Mouse (Mus musculus) neutrophil, adult 5-6 weeks (primary cell): ENCODE results near the gene Dlgap1. TPM values are rescaled to one million over a fixed set of nuclear protein-coding genes. Genes with fewer than 3 reads are reported as not detected.
A peak's percentile ranks its signal among the peaks of the same experiment; 100 is the strongest.
"Not testable (repeated sequence)": the region's sequence is repeated elsewhere in the genome, so short reads cannot be mapped to it uniquely, and the experiment has no call there.

Experiments
- ATAC-seq: fragments of 151-379, 151-347 bp; 2 replicates; pipeline ENCODE4 v1.8.0; 2017; ENCODE audit warnings: mild to moderate bottlenecking, moderate TSS enrichment; ENCODE audit not compliant: insufficient number of reproducible peaks, poor library complexity, low FRiP score, severe bottlenecking; ENCODE audit errors: extremely low read depth
- total RNA-seq: library from RNA; stranded (forward); fragments of 200-1000 nt; gene quantifications from 2 replicates; pipeline ENCODE4 v1.2.3, GENCODE M21; 2017

The Dlgap1 gene
- total RNA-seq, 1 experiment from 2014 or later: not detected

GRCm38 (mm10) chr17:70836820-70837219 is 867.9 kb downstream of the Dlgap1 start:
- no peak for ATAC-seq

- not testable (repeated sequence) for ATAC-seq
Measured at GRCm38 (mm10) chr17:70837474-70837873, 868.6 kb downstream of the Dlgap1 start.

GRCm38 (mm10) chr17:70838031-70838430 is 869.2 kb downstream of the Dlgap1 start:
- ATAC-seq: no peak

GRCm38 (mm10) chr17:70838533-70838932 is 869.7 kb downstream of the Dlgap1 start:
- ATAC-seq: no peak

- ATAC-seq: no peak
Measured at GRCm38 (mm10) chr17:70843252-70843651, 874.4 kb downstream of the Dlgap1 start.

GRCm38 (mm10) chr17:70844971-70845370 is 876.1 kb downstream of the Dlgap1 start:
- ATAC-seq: no peak

- ATAC-seq: no peak
Measured at GRCm38 (mm10) chr17:70845543-70845942, 876.7 kb downstream of the Dlgap1 start.

- ATAC-seq: no peak
Measured at GRCm38 (mm10) chr17:70846111-70846644, 877.3 kb downstream of the Dlgap1 start.

- peak; percentile 24; the same call in 1 of the 2 replicates for ATAC-seq
Measured at GRCm38 (mm10) chr17:70847086-70847485, 878.2 kb downstream of the Dlgap1 start.

- ATAC-seq: no peak
Measured at GRCm38 (mm10) chr17:70847751-70848510, 879.1 kb downstream of the Dlgap1 start.

GRCm38 (mm10) chr17:70848511-70849398 is 879.9 kb downstream of the Dlgap1 start:
- no peak for ATAC-seq

GRCm38 (mm10) chr17:70849399-70850232 is 880.7 kb downstream of the Dlgap1 start:
- peak; percentile 7; the same call in 1 of the 2 replicates for ATAC-seq

- ATAC-seq: no peak
Measured at GRCm38 (mm10) chr17:70850233-70850995, 881.5 kb downstream of the Dlgap1 start.

GRCm38 (mm10) chr17:70850996-70851991 is 882.4 kb downstream of the Dlgap1 start:
- peak; percentile 51 for ATAC-seq

GRCm38 (mm10) chr17:70852011-70852685 is 883.3 kb downstream of the Dlgap1 start:
- peak; percentile 51 for ATAC-seq

- ATAC-seq: 0 out of 2 replicates have a peak, but pooled peaks have one; percentile 2
Measured at GRCm38 (mm10) chr17:70852686-70853386, 884.0 kb downstream of the Dlgap1 start.
